Mouse (Mus musculus): ENCODE measurements around the gene Tspyl3.

The Tspyl3 gene

GRCm38 (mm10) chr2:153175995-153176570, 49.2 kb downstream of the Tspyl3 start:
- DNase-seq (ENCODE audit: low read depth): no peak
